Mouse (Mus musculus) right cerebral cortex, postnatal 14 days (tissue): ENCODE measurements around the gene Vps29.
"Not testable (repeated sequence)": the region's sequence is repeated elsewhere in the genome, so short reads cannot be mapped to it uniquely, and the experiment has no call there.

ENCODE experiments used
- DNase-seq: peaks from one replicate; pipeline ENCODE4 v3.0.0; 2022

Vps29 gene

DNA sequence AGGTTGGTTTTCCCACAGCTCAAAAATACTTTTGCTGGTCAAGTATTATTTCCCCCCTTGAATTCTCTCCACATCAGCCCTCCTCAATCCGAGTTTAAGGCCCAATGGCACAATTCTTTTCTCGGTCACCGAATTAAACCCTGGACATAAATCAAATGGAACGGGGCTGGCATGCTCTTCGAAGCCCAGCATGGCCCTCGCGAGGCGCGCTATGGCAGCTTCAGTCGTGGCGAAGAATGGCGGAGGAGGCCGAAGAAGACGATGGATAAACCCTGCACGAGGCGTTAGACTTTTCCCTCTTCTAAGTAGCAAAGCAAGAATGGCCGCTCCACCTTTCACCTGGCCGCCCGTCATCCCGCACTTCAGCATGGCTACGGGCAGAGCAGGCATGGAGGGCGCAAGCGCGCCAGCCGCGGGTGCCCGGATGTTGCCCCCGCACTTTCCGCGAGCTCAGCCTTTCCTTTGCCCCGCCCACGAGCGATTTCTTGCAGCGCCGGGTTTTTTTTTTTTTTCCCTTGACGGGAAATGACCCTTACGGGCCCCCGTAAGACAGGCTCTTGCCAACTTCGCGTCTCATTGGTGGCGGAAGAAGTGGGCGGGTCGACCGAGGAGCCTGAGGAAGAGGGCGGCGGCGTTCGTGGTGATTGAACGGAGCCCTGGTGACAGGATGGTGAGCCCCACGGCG lies at the start of gene Vps29, which contains the start of gene Rad9b:
TSS of gene Vps29 (plus strand) at position 563 of the 685 bp plus-strand sequence.
TSS of gene Rad9b (minus strand) at position 427 of the 685 bp plus-strand sequence.
- peak; percentile 100 for DNase-seq

DNA sequence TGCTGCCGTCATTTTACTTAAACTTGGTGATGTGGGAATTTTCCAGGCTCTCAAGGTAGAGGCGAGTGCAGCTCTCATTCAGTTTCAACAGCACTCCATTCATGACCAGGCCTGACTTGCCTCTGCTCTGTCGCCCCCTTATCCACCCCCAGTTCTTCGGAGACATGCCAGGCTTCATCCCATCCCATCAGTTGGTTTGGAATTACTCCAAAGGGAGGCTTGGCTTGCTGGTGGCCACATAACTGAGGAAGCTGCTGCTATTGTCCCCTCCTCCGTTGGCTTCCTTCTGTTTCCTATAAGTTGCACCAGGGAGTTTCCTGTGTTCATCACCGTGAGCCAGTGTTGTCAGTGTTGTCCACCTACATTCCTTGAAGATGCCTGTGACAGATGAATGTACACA lies 49.6 kb upstream of the Vps29 start:
- DNase-seq, result no peak

DNA sequence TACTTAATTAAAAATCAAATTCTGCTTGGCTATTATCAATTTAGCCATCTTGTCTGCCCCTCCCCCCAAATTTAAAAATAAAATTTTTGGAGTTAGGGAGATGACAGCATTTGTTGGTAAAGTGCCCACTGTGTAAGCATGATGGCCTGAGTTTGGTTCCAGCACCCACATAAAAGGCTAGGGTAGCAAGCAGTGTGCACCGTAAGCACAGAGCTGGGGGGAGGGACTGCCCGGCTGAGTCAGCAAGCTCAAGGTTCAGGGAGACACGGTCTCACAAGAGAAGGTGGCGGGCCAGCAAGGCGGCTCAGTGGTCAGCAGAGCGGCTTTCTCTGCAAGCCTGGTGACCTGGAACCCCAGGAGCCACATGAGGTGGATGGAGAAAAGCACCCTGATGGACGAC lies 48.7 kb upstream of the Vps29 start:
- no peak for DNase-seq

DNA sequence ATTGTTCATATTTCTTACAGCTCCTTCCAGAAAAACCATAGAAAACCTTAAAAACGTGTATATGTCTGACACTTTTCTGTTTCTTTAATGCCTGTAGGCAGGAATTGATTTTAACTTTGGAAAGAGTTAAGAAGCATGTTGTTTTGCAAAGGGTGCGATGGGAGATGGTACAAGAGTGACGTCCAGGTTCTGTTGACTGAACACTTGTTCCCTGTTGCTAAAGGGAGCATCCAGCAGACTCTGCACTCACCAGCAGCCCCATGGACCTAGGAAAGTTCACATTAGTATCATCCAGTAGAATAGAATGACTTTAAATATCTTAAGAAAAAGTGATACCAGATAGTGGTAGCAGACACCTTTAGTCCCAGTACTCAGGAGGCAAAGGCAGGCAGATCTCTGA lies 47.6 kb upstream of the Vps29 start:
- DNase-seq, result no peak

DNA sequence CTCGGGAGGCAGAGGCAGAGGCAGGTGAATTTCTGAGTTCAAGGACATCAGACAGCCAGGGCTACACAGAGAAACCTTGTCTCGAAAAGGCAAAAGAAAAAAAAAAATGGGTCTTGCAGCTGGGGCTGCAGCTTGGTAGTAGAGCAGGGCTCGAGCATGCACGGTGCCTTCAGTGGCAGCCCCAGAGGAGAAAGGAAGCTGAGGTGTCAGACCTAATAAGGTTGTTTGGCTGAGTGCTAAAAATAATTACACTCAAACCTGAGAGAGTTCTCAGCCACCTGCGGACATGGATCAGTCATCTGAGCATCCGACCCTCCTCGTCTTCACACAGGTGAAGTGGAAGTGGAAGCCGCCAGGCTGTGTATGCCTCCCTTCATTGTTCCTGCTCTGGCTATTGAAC lies 43.5 kb upstream of the Vps29 start:
- DNase-seq, result no peak

DNA sequence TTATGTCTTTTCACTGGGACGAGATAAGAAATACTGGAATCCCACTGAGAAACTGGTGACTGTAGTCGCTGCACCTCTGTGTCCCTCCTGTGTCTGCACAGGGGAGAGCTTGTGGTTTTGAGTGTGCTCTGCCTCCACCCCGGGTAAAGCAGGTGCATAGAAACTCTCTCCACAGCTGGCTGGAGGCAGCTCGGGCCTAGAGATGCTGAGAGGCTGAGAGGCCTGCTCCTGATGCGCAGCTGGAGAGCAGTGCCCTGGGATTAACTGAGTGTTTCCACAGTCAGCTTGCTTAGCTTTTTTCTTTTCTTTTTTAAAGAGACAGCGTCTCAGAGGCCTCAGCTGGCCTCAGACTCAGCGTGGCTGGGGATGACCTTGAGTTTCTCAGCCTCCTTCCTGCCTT lies 42.5 kb upstream of the Vps29 start:
- DNase-seq, result no peak

DNA sequence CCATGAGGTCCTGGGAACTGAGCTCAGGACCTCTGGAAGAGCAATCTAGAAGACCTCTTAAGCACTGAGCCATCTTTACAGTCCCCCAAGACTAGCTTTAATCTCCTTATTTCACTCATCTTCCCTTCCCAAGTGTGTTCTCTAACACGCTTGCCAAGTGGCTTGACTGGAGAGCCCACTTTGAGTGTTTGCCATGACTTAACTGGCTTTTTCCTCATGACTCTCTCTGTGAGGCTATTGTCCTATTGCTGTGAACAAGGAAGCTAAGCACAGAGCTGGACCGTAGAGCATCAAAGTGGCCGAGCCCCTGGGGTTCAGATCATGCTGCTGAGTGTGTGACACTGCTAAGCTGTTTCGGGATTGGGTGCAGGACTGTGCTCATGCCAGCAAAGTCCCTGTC lies 41.8 kb upstream of the Vps29 start:
- DNase-seq, result no peak

DNA sequence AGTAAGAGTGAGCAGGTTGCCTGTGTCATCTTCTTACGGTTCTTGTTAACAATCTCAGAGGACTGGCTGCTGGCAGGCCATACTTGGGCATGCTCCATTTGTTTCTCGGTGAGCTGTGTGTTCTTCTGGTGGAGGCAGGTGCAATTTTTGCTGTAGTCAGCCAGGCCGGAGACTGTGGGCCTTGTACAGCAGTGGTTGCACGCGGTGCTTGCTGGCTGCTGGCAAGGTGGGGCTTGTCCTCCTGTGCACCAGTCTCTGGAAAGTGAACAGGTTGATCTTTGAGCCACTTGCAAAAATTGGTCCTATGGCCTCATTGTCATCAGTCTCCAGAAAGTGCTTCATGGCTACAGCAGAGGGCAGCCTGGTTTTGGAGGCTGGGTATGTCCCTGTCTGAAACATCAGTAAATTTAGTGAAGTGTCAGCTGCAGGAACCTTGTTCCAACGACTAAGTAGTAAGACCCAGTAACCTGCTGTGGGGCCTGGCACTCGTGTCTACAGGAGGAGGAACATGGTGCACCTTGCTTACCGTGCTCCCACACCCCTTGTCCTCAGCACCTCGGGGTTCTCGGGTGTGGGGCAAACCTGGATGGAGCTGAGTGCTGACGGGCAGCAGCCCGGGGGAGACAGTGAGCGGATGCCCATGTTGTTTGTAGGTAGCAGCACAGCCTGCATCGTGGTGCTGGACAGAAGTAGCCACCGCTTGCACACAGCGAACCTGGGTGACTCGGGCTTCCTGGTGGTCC lies 41.1 kb upstream of the Vps29 start:
- DNase-seq, result no peak

DNA sequence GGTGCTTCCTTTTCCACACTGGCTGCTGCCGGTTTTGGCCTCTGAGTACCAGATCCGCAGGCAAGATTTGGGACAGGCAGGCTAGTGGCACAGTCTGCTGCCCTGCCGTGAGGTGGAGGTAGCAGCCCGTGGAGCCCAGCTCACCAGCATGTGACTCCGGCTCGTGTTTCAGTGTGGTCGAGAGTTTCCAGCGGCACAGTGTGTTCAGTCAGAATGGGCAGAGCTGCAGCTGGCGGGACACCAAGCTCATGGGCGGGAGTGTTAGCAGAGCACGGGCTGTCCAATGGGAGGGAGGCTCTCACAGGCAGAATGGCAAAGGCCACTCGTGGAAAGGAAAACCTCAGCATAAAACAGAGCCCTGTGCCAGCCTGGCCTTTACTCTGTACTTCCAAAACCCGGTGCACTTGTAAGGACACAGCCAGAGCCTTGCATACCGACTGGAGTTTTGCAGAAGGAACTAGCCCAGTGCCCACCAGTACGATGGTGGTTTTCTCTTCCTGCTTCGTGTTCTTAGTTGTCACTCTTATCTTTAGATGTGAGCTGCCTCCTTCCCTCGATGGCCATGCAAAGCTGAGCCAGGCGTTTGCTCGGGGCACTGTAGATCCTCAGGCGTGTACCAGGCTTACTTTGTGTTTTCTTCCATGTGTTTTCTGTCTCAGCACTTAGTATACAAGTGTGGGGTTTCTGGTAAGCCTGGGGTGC lies 39.1 kb upstream of the Vps29 start:
- peak; percentile 83 for DNase-seq

DNA sequence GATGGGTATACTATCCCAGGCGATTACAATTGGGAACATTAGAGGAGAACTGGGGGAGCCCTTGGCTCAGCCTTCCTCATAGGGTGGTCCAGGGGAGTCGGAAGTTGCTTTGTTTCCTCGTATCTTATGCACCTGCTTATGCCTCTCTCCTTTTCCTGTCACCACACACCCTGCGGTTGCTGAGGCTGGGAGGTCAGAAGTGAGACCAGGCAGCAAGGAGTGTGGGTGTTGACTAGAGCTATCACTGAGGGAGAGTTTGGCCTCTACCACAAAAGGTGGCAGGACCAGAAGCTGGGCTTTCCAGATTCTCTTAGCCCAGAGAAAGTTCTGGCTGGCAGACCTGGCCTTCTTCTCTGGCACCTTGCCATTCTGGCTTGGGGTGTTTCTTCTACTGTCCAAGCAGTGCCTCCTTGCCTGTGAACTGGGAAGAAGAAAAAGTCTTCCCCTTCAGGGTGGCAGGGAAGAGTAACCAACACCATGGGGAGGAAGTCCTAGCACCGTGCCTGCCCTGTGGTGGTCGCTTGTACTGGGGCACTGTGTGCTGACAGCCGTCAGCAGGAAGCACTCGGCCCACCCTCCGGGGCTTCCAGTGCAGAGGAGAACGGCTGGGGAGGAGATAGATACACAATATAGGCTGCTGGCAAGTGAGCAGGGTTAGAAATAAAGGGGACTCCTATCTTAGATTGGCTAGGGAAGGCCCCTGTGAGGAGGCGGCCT lies 36.7 kb upstream of the Vps29 start:
- no peak for DNase-seq

DNA sequence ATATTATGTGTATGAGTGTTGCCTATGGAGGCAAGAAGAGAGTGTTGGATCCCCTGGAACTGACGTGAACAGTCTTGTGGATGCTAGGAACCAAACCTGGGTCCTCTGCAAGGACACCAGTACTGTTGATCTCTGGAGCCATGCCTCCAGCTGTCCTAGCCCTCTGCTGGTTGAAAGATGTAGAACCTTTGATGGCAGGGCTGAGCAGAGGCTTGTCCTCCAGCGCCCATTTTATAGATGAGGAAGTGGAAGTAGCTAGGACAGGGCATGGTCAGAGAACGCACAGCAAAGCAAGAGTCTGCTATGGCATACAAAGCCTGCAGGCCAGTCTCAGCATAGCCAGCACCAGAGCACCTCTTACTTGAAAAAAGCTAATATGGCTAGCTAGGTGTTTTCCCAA lies 36.1 kb upstream of the Vps29 start:
- no peak for DNase-seq

DNA sequence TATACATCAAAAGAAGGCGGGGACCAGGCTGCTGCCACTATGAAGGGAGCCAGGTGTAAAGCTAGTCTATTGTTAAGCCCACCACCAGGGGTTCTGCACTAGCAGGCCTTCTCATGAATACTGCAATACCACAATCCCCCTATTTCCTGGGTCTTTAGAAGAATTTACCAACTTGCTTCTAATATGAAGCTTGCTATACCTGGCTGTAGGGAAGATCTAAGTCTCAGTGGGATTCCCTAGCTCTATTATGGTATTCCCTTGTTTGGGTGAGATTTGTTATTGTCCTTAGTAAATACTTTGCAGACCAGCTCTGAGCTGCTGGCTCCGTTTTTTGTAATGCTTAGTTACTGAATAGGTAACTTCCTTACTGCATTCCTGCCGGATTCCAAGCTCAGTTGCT lies 35.2 kb upstream of the Vps29 start:
- not testable (repeated sequence) for DNase-seq

DNA sequence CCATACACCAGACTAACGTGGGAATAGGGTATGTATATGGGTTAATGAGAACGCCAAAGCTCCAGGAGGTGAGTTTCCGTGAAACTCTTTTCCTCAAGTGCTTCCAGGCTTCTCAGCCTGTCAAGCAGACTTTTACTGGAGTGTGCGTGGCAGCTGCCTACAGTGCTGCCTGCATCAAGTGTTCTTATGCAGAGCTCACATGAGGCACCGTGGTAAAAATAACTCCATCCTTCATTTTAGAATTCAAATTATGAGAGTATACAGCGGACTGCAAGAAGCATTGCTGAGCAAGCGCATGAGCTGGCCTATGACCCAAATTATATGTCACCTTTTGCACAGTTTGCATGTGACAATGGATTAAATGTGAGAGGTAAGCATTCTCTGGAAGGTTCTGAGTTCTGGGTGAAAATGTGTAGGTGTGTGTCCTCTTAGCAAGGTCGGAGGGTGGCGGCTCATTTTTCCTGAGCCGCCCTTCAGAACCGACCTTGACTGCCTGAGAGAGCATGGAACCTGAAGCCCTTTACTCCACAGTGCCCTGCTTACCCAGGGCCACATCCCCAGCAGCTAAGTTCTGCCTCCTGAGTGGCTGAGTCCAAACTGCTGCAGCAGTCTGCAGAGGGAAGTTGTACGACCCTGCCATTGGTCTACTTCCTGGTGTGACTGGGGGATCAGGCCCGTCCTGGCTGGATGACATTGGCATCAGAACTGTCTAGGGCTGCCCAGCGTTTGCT lies 34.5 kb upstream of the Vps29 start:
- DNase-seq, result no peak

DNA sequence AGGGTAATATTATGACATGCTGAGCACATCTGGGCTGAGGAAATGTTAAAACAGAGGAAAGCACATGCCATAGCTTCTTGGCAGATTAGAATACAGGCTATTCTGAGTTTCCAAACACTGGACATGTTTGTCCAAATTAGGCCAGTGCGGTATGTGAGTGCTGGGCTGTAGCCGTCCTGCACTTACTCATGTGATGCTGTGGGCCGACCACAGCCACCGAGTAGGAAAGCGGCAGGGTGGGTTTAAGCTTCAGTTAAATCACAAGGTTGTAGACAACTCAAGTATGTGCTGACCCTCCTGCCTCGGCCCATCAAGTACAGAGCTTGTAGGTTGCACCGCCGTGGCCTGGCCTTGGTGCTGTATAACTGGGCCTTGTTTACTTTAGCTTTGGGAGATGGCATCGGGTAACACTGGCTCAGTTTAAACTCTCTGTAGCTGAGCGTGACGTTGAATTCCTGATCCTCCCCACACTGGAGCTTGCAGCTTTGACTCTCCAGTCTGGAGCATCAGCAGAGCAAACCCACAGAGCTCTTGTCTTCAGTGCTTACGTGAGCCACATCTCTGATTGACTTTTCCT lies 33.9 kb upstream of the Vps29 start:
- DNase-seq, result no peak

DNA sequence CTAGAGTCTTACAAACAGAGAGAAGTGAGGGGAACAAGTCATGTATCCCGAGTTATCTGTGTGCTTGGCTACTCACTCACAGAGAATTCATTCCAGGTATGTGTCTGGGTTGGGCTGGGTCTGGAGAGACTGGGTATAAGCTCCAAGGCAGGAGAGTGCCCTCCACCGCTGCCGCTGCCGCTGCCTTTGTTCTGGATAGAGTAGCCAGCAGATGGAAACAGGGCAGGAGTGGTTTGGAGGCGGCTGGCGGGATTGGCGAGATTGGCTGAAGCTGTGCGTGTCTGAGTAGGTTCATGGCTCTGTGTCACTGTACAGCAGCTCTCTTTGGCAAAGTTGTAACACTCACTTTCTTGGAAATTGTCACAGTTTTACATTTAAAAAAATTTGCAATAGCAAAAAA lies 30.6 kb upstream of the Vps29 start:
- no peak for DNase-seq

DNA sequence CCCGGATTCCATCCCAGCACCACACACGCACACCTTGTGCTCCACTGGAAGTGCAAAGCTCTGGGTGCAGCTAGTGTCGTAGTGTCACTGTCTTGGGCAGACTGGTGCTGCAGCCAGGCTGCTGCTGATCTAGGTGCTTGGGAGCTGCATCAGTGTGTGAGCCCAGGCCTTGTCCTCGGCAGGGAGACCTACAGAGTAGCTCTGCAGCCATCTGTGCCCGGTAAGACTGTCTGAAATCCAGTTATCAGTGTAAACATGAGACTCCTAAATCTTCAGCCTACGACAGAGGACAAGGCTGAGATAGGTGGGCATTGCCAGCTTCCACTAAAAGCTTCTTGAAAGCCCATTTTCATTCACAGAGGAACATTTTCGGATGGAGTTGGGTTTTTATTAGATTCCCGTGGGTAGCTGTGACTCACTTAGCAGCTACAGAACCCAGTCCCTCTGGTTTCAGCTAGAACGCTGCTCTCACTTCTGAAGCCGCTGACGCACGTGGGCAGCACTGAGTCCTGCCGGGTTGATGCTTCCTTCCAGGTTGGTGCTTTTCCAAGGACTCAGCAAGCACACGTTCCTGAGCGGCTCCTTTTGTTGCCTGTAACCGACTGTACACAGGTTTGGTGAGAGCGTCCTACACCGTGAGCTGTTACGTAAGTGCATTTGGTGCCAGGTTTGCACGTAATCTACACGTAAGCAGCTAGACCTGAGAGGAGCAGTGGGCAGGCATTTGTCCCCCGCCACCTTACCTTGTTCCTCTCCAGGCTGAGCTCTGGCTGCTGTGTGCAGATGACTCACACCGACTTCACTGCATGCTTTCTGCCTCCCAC lies 29.3 kb upstream of the Vps29 start:
- peak; percentile 69 for DNase-seq

DNA sequence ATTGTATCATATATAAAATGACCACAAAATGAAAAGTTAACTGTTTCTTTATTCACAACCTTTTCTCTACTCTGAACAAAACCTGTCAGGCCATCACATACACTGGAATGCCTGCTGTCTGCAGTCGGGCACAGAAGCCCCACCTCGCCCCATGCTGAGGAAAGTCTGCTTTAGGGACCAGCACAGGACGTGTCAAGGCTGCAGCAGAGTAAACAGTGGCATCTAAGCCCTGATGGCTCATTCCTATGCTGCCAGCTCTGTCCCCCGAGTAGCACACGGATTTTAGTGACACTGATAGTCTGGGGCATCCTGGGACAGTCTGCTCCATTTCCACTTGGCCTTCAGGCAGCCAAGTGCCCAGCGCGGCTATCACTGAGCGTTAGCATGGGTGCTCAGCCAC lies 28.7 kb upstream of the Vps29 start:
- no peak for DNase-seq

DNA sequence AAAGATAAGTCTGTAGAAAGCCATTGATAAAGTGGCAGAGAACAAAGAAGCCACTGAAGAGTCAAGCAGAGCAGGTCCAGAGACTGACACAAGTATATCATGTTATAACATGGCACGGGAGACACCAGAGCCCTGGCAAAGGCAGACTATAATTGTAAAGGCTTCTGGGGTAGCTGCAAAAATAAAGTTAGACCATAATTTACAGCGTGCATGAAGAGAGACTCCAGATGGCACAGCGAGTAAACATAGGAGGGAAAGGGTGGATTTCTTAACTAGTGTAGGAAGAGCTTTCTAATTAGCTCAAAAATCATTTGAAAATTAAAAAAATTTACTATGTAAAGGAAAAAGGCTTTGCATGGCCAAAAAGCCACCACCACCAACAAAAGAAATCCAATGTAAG lies 26.9 kb upstream of the Vps29 start:
- no peak for DNase-seq

DNA sequence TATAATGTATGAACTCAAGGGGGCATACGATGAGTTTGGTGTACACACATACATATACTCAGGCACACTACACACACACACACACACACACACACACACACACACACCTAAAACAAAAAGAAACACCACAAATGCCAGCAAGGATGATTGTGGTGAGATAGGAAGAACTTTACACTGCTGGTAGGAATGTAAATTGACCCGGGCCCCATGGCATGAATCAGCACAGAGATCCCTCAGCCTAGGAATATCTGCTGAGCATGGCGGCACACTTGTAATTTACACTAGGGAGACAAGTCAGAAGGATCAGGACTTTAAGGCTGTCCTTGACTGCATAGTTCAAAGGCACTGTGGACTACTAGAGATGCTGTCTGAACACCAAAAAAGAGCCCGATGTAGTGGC lies 23.9 kb upstream of the Vps29 start:
- DNase-seq, result no peak

DNA sequence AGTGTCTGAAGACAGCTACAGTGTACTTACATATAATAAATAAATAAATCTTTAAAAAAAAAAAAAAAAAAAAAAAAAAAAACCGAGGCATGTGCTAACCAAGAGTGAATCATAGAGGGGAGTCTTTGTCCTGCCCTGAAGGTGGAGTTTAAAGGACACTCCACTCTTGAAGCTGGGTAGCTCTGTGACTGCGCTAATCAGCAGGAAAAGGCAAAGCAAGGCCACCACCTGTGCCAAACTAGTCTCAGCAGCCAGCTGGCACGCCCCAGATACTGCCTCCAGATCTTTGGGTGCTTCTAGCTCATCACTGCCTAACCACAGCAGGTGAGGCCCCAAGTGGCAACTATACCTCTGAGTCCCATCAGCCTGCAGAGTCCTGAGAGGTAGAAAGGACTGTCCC lies 19.5 kb upstream of the Vps29 start:
- no peak for DNase-seq

DNA sequence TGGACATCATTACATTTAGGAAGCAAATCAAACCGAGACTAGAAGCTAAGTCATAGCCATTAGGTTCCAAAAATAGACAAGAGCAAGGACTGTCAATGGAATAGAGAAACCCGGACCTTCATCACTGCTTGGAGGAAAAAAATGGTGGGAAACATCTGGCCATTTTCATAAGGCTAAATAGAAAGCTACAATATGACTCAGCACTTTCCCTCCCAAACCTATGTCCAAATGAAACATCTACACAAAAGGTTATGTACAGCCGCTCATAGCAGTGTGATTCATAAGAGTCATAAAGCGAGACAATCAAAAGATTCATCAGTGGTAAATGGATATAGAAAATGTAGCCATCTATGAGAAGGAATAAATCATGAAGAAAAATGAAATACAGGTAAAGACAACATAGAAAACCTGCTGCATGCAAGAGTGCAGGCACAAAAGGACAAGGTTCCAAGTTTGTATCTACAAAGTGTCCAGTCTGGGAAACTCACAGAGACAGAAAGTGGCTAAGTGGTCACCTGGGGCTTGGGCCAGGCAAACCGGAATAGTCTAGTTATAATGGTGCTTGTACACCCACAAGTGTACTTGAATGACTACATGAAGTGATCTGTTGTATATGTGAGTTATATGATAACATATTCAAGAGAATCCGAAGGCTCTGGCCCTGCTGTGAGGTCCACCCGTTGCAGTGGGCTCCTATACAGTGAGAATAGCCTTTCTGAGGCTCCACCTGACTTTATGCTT lies 17.4 kb upstream of the Vps29 start:
- DNase-seq, result no peak
